Mouse (Mus musculus): ENCODE data around the gene Alkbh8. TPM values are rescaled to one million over a fixed set of nuclear protein-coding genes. Genes with fewer than 3 reads are reported as not detected.

Gene Alkbh8
- total RNA-seq, 2 experiments from 2014 or later, result 61.6 to 61.9 TPM

Other genes with a start within 250 kb of the Alkbh8 start
- gene Cwf19l2, start 68.5 kb downstream of the Alkbh8 start, total RNA-seq (2021), result 10 to 100 TPM; 16.4 to 18.0 TPM
- gene Gucy1a2, start 197.6 kb downstream of the Alkbh8 start, total RNA-seq (2021), result 10 to 100 TPM; 58.9 to 59.3 TPM

Data from left cerebral cortex, postnatal 4 days (tissue).